In genomic region chr8:119840275-119840808, GRCm38 (mm10) we compare ENCODE assay signal across 7 mouse cellular contexts. TPM values are rescaled to one million over a fixed set of nuclear protein-coding genes. Genes with fewer than 3 reads are reported as not detected.
A peak's percentile ranks its signal among the peaks of the same experiment; 100 is the strongest.
DNase-seq lines count a peak whose midpoint lies in the region; ATAC-seq and TF ChIP-seq lines count a peak whose summit lies in the region.

Gene Cotl1, minus strand, starts transcription at chr8:119840544.

- H3K27ac ChIP-seq in embryonic facial prominence, embryonic 12.5 days, result peak within 1 kb of the TSS; percentile 73
- peak within 1 kb of the TSS; percentile 87 for H3K27ac ChIP-seq in kidney, adult 2 months (ENCODE audit: insufficient read depth, low read depth, low read length)
- peak within 1 kb of the TSS; percentile 75 for H3K27ac ChIP-seq in limb, embryonic 12.5 days
- H3K27ac ChIP-seq in midbrain, embryonic 15.5 days, result peak within 1 kb of the TSS; percentile 88
- H3K27ac ChIP-seq in spleen, adult 2 months (ENCODE audit: insufficient read depth, low read length), result peak within 1 kb of the TSS; percentile 89

- peak; percentile 99 for DNase-seq in adrenal gland, postnatal 25 days
- DNase-seq in heart, adult 18-20 months, result peak; percentile 97 to 98
- peak; percentile 98 for DNase-seq in kidney, adult 2 months
- DNase-seq in spleen, adult 2 months (ENCODE audit: low read depth in 1 of 2, low spot score in 2 of 2), result peak; percentile 87 to 97

- H3K4me2 ChIP-seq in embryonic facial prominence, embryonic 12.5 days (replicated peaks), result peak within 1 kb of the TSS; percentile 89
- peak within 1 kb of the TSS; percentile 74 for H3K4me2 ChIP-seq in limb, embryonic 12.5 days
- H3K4me2 ChIP-seq in midbrain, embryonic 15.5 days, result peak within 1 kb of the TSS; percentile 78

- 0 out of 2 replicates have a peak, but pooled peaks cover 4% of the 10 kb centered on the region for H3K27me3 ChIP-seq in embryonic facial prominence, embryonic 12.5 days
- H3K27me3 ChIP-seq in kidney, adult 2 months (replicated peaks; ENCODE audit: control insufficient read depth, insufficient read depth, low read length), result no peaks in the 10 kb centered on the region
- peaks cover 9% of the 10 kb centered on the region for H3K27me3 ChIP-seq in limb, embryonic 12.5 days
- H3K27me3 ChIP-seq in midbrain, embryonic 15.5 days (replicated peaks), result no peaks in the 10 kb centered on the region
- no peaks in the 10 kb centered on the region for H3K27me3 ChIP-seq in spleen, adult 2 months (ENCODE audit: control insufficient read depth, insufficient read depth, low read length)

- peak within 1 kb of the TSS; percentile 62 for H3K4me3 ChIP-seq in embryonic facial prominence, embryonic 12.5 days
- peak within 1 kb of the TSS; percentile 97 for H3K4me3 ChIP-seq in kidney, adult 2 months (ENCODE audit: insufficient read depth, low read depth, low read length)
- H3K4me3 ChIP-seq in limb, embryonic 12.5 days (replicated peaks), result peak within 1 kb of the TSS; percentile 63
- H3K4me3 ChIP-seq in midbrain, embryonic 15.5 days, result peak within 1 kb of the TSS; percentile 96
- peak within 1 kb of the TSS; percentile 95 for H3K4me3 ChIP-seq in spleen, adult 2 months (ENCODE audit: extremely low read depth, insufficient read depth, insufficient read length)

- H3K36me3 ChIP-seq in embryonic facial prominence, embryonic 12.5 days, result no peaks in the 10 kb centered on the region
- no peaks in the 10 kb centered on the region for H3K36me3 ChIP-seq in kidney, adult 2 months (ENCODE audit: control insufficient read depth, insufficient read depth, low read length)
- H3K36me3 ChIP-seq in limb, embryonic 12.5 days, result 0 out of 2 replicates have a peak, but pooled peaks cover 2% of the 10 kb centered on the region
- H3K36me3 ChIP-seq in midbrain, embryonic 15.5 days (replicated peaks), result no peaks in the 10 kb centered on the region
- H3K36me3 ChIP-seq in spleen, adult 2 months (ENCODE audit: control insufficient read depth, insufficient read depth, low read length), result peaks cover 3% of the 10 kb centered on the region; the same call in 1 of the 2 replicates

- WGBS in embryonic facial prominence, embryonic 12.5 days, result under 1% methylated on average over 57 of the region's 57 CpGs
- under 1% methylated on average over 56 of the region's 57 CpGs for WGBS in kidney, adult 2 months
- WGBS in limb, embryonic 12.5 days, result under 1% methylated on average over 56 of the region's 57 CpGs
- WGBS in midbrain, embryonic 15.5 days, result under 1% methylated on average over 57 of the region's 57 CpGs
- under 1% methylated on average over 56 of the region's 57 CpGs for WGBS in spleen, adult 2 months

- peak; percentile 88 for ATAC-seq in embryonic facial prominence, embryonic 12.5 days (ENCODE audit: insufficient number of reproducible peaks, insufficient read depth, low FRiP score, low TSS enrichment)
- ATAC-seq in limb, embryonic 12.5 days (ENCODE audit: insufficient number of reproducible peaks, insufficient read depth, low FRiP score, low TSS enrichment, low read depth), result peak; percentile 88
- peak; percentile 96 for ATAC-seq in midbrain, embryonic 15.5 days (replicated peaks)

- no peaks in the 10 kb centered on the region for H3K9me3 ChIP-seq in embryonic facial prominence, embryonic 12.5 days
- H3K9me3 ChIP-seq in limb, embryonic 12.5 days, result no peaks in the 10 kb centered on the region
- no peaks in the 10 kb centered on the region for H3K9me3 ChIP-seq in midbrain, embryonic 15.5 days

- peaks cover 38% of the 10 kb centered on the region for H3K4me1 ChIP-seq in embryonic facial prominence, embryonic 12.5 days
- H3K4me1 ChIP-seq in kidney, adult 2 months (ENCODE audit: control insufficient read depth, insufficient read depth, low read length), result peaks cover 23% of the 10 kb centered on the region
- peaks cover 32% of the 10 kb centered on the region for H3K4me1 ChIP-seq in limb, embryonic 12.5 days (replicated peaks)
- H3K4me1 ChIP-seq in midbrain, embryonic 15.5 days, result peaks cover 54% of the 10 kb centered on the region
- peaks cover 18% of the 10 kb centered on the region; the same call in 1 of the 2 replicates for H3K4me1 ChIP-seq in spleen, adult 2 months (ENCODE audit: control insufficient read depth, insufficient read depth, insufficient read length)

- no peak for TF ChIP-seq CTCF in kidney, adult 2 months (conservative IDR thresholded peaks at IDR 0.05; ENCODE audit: insufficient read depth, insufficient read length, low read depth, low read length)
- no peak for TF ChIP-seq CTCF in spleen, adult 2 months (IDR thresholded peaks at IDR 0.05; ENCODE audit: extremely low read depth, insufficient read depth, insufficient read length, insufficient replicate concordance)

- peak within 1 kb of the TSS; percentile 70 for H3K9ac ChIP-seq in embryonic facial prominence, embryonic 12.5 days
- peak within 1 kb of the TSS; percentile 77 for H3K9ac ChIP-seq in limb, embryonic 12.5 days (replicated peaks)
- H3K9ac ChIP-seq in midbrain, embryonic 15.5 days, result peak within 1 kb of the TSS; percentile 74

- peak; percentile 97 for TF ChIP-seq POLR2A in kidney, adult 2 months (IDR thresholded peaks at IDR 0.05; ENCODE audit: low read depth, low read length)
- TF ChIP-seq POLR2A in spleen, adult 2 months (IDR thresholded peaks at IDR 0.05; ENCODE audit: low read depth, low read length), result peak; percentile 99

RNA-seq across cellular contexts. Expression of gene Cotl1, which starts in this region (rescaled TPM):
- 38.3 and 40.8 TPM in 2 replicates for total RNA-seq in adrenal gland, postnatal 25 days (2021)
- 85.9 and 130 TPM in 2 replicates for polyA plus RNA-seq in embryonic facial prominence, embryonic 12.5 days (2016; fragmentation: Nextera tagmentation; extraction: Ambion mirVana)
- 10 to 100 TPM; 16.7 to 22.9 TPM for total RNA-seq in heart, adult 18-20 months (2021)
- polyA plus RNA-seq in kidney, adult 2 months (2012; rRNA removed), result 427 and 463 TPM in 2 replicates
- 76.3 and 95.6 TPM in 2 replicates for polyA plus RNA-seq in limb, embryonic 12.5 days (2016; fragmentation: Nextera tagmentation; extraction: Ambion mirVana)
- polyA plus RNA-seq in midbrain, embryonic 15.5 days (2015; fragmentation: Nextera tagmentation; extraction: Ambion mirVana), result 123 and 134 TPM in 2 replicates
- 606 and 770 TPM in 2 replicates for polyA plus RNA-seq in spleen, adult 2 months (2012; rRNA removed)

Comparison
In these comparisons a context has a peak if more than half of its experiments do, and no peak if none do; other contexts are left out.
1. Peak in every context shown above with its lines: DNase-seq, ATAC-seq, H3K4me3 ChIP-seq and H3K27ac ChIP-seq.